Mouse (Mus musculus): ENCODE data around the gene Zcchc7. TPM values are rescaled to one million over a fixed set of nuclear protein-coding genes. Genes with fewer than 3 reads are reported as not detected.

The Zcchc7 gene
- 10 to 100 TPM; 14.7 to 25.8 TPM for total RNA-seq (2021)
- long read RNA-seq, experiment 1, full-length matches to known transcripts: 2 of 4 reads
- long read RNA-seq, experiment 1, partial matches to known transcripts: 1 of 4 reads
- long read RNA-seq, experiment 1, other reads (novel, unspliced or antisense): 1 of 4 reads
- long read RNA-seq, experiment 2, partial matches to known transcripts: 0 of 1 reads
- long read RNA-seq, experiment 2, other reads (novel, unspliced or antisense): 1 of 1 reads

DNA sequence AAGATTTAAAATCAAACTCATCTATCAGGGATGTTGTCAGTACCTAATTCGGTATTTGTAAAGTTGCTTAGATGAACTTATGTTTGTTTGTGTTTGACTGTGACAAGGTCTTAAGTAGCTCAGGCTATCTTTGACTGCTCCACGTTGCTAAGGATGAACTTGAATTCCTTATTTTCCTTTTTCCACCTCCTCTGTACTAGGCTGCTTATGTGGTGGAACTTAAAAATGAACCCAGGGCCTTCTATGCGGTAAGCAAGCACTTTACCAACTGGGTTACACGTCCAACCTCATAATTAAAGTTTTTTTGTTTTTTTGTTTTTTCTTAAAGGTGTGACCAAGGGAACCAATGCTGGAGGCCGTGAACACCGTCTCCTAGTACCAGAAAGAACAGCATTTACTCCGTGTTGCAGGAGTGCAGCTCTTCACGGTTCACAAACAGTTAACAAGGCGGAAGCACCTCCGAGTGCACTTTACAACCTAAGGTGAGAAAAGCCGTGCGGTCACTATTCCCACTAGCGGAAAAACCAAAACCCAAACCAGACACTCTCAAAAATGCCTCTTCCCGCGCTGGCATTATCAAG lies at the start of gene Zcchc7:
Gene Zcchc7 (plus strand): TSS at position 325 of the 581 bp plus-strand sequence.
- no peak for DNase-seq

DNA sequence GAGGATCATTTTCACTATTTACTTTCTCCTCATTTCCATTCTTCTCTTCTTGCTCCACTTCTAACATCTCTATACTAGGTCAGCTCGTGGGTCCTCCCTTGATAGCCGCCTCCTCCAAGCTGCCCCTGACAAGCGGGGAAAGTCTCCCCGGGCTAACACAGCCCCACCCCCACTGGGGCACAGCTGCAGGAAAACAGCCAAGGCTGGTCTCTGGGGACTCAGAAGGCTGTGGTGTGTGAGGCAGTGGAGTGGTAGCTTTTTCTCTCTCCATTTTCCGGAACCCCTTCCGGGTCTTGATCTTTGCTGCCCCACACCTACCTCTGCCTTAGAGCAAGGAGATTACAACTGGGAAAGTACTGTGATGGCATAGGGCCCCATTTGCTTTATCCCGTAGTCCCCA lies 49.7 kb upstream of the Zcchc7 start:
- DNase-seq: no peak

DNA sequence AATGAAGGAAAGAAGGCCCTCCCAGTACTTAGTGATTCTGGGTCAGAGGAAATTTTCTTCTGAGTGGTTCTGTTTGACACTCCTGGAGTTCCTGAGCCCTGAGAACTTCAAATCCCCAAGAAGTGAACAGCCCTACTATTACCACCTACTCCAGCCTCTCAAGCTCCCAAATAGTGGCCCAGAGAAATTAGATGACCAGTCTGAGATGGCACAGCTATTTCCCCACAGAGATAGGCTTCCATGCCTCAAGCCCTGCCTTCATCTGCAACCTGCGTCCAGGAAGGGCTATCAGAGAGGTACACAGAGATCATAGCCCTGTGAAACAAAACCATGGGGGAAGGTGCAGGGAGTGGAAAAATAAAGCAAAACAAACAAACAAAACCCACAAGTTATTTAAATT lies 48.8 kb upstream of the Zcchc7 start:
- no peak for DNase-seq

DNA sequence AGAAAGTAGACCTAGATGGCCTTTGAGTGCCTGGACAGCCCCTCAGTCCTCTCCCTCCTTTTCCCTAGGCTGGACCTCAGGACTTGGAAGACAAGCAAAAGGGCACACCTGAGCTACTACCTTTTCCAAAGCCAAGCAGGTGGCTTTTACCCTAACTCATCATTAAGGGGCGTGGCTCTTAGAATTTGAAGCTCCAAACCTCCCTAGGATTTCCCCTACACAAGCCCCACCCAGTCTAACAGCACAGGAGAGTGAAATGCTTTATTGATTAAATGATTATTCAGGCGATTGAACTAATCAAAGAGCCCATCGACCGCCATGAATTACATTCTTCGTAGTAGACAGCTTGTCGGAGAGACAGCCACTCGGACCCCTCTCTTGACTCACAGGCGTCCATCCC lies 47.4 kb upstream of the Zcchc7 start:
- DNase-seq: no peak

DNA sequence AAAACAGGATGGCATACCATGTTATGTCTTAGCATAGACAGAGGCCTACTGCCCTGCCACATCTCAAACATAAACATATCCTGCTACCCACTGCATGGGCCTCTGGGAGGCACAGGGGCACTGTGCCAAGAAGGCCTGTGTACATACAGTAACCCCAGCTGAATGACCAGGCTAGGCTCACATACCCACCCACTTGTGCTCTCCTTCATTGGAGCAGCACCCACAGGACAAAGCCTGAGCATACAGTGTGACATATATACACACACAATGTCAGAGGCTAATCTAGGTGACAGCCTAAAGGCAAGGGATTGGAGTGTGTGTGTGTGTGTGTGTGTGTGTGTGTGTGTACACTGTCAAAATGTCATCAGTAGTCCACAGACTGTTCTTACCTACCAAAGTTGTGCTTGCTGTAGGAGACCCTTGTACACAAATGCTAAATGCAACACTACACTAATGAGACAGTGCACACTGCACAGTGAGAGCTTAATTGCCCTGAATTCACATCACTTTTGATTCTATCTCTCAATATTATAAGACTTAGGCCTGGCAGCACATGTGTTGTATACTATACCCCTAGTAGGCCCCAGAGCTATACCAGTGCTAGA lies 46.5 kb upstream of the Zcchc7 start:
- no peak for DNase-seq

DNA sequence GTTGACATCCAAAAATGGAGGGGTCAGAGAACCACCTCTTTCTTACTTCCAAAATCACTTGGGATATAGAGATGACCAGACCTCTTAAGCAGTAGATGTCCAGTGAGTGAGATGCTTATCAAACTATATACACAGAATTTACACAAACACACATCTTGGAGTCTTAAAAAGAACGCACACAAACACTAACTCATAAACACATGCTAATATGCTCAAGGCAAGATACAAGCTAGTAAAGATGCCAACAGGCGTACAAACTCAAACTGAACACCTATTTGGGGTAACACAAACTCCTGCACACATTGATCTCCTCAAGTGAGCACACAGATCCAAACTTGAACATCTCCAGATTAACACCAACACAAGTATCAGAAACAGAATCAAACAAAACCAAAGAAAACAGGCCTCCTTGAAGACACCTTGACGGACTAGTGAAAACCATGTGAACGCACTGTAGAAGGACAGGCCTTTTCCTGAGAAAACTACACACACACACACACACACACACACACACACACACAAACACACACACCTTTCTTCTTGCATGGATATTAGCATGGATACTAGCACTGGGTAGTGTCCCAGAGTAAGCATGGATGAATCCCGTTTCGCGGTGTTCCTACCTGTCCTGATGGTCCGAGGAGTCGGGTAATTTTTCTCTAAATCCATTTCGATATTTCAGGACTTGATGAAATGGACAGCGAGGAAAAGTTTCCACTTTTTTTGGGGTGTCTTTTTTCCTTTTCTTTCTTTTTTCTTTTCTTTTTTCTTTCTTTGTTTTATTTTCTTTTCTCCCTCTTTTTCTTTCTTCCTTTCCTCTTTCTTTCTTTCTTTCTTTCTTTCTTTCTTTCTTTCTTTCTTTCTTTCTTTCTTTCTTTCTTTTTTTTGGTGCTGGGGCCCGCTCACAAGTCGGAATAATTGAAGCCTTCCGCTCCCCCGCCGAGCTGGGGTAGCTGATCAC lies 45.7 kb upstream of the Zcchc7 start, which contains the start of gene Pax5:
Gene Pax5 (minus strand): TSS at position 748 of the 961 bp plus-strand sequence.
- DNase-seq: no peak

DNA sequence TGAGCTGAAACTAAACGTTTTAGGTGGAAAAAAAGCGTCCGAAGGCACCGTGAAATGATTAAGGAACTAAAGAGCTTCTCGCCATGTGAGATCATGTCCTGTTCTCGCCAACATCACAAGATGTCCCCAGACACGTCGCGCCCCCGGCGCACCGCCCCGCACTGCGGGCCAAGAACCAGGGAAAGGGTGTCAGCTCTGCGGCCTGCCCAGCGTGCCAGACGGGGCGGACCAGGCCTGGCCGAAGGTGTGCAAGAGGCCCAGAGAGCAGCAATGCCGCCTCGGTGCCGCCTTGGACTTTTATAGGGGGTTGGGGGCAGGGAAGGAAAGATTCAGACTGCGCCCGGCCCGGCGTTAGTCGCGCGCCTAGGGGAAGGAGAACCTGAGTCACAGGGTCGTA lies 45.0 kb upstream of the Zcchc7 start:
- peak; percentile 5 for DNase-seq

DNA sequence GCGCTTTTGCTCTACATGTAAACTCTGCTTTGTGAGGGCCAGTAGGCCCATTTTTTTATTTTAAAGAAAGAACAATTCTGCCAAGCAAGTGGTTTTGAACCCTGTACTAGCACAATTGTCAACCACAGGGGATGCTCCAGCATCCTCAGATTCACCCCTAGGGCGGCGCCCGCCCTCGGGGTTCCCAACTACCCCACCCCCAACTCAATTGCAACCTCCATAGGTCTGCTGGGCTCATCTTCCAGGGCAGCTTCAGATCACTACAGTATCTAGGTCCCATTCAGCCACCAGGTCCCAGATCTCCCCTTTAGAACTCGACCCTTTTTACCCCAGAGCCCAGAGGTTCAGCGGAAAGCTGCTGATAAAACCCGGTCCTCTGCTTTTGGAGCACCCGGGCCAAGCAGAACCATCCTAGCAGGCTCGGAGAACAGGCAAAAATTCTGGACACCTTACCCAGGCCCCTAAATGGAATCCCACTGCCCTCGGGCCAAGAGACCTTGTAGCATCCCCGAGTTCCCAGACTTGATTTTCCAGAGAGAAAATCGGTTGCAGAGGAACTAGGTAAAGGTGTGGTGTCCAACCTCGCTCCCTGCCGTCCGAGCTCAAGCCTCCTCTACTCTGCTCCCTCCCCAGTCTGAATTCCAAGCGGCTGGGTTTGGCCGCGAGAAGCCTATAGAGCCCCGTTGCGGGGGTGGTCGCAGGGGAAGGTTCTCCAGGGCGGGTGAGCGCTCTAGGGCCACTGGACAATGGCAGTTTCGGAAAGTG lies 44.4 kb upstream of the Zcchc7 start:
- DNase-seq: no peak

DNA sequence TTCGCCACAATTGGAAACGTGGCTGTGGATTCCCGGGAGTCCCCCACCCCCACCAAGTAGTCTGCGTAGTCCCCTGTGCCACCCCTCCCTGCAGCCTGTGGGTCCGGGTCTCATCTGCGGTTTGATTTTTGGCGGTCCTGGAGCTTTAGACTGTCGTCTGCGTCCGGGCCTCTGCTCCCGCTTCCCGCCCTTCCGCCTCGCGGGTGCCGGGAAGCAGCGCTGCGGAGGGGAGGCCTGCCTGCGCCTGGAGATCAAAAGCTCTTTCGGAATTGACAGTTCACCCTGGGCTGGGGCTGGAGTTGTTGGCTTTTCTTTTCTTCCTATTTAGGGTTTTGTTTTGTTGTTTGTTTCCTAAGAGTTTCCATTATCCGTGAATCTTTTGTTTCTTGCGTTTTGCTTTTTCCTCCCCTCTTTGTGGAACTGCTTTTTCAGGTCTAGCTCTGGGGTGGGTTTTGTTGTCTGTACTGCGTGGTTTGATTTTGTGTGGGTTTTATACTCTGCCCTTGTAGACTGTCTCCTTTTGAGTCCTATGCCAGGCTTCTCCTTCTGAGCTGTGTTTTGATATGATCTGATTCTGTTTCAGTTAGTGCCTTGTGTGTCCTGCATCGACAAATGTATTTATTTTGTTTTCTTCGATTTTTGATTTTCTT lies 43.5 kb upstream of the Zcchc7 start:
- DNase-seq: no peak

DNA sequence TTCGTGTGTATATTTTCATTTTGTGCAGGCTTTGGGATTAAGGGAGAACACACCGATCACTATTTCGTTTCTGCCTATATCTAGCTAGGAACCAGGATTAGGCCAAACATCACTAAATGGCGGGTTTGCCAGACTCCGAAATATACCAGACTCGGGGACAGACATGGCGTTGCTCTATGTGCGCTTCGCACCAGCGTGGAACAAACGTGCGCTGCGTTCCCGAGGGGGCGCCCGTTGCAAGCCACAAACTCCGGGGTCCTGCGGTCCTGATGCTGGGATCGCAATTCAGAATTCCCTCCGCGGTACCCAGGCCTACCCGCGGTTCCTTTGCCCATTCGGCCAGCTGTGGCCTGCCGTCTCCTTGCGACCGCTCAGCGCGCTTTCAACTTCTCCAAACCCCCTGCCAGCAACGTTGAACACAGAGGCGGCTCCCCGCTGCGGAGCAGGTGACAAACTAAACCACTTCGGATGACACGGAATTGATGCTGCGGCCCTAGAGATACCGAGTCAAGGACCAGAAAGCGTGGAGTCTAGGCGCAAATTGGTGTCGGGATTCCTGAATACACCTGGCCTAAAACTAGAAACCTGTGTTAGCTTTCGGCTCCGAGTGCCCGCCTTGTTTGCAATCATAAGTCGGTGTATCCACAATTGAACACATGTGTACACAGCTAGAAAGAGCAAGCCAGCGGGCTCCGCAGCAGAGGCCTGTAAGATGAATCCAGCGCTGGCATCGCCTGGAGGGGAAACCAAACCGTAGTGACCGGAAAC lies 42.7 kb upstream of the Zcchc7 start:
- DNase-seq: peak; percentile 6

DNA sequence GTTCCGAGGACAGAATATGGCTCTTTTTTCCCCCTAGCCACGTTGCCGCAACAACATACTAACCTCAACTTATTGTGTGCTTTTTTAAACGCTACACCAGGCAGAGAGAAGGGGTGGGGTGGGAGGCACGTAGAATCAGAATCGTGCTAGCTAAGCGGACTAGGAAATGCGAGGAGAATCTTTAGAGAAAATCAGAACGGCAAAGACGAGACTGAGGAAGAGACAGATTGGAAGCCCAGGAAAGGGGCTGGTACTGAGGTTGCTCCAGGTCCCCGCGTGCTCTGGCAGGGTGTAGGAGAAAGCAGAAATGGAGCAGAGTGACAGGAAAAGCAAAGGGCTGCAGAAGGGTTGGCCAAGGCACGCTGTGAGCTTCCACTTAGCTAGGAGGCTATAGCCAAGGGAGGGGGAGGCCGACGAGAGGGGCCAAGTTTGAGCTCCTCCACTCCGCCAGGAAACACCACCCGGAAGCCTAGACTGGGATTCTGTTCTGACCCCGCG lies 42.1 kb upstream of the Zcchc7 start:
- no peak for DNase-seq

DNA sequence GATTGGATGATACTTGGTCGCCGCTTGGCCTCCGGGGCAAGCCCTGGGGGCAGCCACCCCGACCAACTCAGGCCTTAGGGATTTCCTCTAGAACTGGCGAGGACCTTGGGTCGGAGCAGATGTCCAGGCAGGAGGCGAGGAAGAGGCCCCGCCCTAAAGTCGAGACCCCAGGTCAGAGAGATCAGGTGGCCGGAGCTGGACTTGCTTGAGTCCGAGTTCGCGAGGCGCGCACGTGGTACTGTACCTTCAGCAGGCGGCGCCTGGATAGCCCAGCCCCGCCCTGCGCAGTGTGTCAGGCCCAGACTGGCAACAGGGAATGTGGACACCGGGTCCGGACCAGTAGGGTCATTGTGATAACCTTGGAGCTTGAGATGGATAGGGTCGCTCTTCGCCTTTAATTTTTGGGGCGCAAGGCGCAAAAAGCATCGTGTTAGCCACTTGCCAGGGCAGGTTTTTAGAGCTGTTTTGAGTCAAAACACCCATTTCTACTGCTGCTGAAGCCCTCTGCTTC lies 41.5 kb upstream of the Zcchc7 start:
- no peak for DNase-seq

DNA sequence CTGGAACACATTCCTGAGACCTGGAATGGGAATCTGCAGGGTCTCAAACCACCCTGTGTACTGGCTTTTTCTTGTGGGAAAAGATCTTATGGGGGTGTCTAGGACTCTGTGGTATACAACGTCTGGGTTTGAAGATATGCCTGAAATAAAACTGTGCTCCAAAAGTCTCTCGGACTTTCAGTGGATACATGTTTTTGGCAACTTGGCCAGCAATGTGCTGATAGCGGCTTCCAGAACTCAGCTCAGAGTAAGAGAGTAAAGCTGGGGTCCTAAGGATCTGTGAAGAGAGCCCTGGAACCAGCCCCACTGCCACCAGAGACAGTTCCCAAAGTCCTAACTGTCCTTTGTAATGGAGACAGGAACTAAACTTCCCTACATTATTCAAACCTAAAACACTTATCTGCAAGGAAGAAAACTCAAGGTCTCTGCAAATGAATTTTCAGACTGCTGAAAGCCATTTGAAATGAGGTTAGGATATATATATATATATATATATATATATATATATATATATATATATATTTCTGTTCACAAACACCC lies 40.0 kb upstream of the Zcchc7 start:
- DNase-seq: no peak

DNA sequence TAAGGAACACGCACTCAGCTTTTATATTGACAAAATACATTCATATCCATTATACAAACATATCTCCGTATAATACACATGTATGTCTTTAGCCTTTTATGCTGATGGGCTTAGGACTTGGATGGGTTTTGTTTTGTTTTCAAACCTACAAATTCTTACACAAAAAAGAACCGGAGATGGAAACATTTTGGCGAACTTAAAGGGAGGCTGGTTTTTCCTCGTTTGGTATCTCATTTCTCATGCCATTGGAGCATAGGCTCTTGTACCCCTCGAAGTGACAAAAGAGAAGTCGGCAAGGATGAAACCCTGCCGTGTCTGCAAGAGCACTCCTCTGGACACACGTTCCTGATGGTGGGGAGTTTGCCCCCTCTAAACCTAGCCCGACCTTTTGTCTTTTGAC lies 39.3 kb upstream of the Zcchc7 start:
- DNase-seq: no peak

DNA sequence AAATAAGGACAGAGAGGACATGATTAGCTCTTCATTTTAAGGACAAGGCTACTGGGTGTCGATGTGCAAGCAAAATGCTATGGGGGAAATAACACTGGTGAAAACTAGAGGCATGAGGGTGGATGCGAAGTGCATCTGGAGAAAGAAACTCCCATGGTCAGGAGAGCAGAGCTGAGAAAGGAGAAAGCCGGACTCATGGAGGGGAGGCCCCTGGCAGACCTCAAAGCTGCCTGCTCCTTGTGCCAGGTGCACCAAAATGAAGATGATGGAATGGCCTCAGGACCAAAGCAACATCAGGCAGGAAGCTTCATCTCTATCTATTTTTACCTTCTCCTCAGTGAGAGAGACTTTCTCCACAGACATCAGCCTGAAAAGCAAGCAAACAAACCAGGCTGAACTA lies 38.0 kb upstream of the Zcchc7 start:
- DNase-seq: no peak

DNA sequence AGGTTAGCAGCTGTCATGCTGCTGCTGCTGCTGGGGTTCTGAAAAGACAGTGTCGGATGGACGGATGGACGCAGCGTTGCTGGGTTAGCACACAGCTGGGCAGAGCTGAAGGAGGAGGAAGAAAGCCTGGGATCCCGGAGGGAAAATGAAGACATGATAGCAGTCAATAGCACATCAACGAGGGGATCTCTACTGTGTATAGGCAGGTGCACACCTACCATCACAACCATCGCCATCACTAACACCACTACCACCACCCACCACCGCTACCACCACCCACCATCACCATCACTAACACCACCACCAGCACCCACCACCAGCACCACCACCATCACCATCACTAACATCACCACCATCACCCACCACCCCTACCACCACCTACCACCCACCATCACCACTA lies 35.6 kb upstream of the Zcchc7 start:
- DNase-seq: no peak

DNA sequence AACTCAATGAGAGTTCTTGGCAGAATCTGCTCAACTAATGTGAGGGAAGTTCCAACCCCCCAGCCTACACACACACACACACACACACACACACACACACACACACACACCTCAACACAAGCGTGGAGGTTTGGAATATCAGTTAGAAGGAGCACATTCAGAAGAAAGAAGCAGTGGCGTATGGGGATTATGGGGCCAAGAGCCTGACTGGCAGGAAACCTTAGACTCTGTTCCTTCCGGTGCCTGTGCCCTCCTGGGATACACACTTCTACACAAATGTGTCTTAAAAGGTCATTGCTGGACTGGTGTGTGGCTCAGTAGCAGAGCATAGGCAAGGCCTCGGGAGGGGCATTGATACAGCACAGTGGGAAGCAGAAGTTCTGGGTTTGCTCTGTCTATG lies 34.4 kb upstream of the Zcchc7 start:
- no peak for DNase-seq

DNA sequence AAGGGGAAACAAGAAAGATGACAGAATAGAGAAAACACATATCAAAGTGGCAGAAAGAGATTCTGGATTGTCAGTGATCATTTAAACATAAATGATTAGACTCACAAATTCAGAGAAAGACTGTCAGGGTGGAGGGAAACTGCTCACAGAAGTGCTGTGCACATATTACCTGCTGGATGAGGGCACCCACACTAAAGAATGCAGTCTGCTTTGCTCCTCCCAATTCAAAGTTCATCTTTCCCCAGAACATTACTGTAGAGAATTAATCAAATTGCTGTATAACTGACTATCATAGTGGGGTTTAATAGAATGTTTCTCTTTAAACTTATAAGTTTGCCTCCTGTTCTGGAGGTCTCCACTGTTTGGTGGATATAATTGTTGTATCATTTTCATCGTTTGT lies 15.2 kb upstream of the Zcchc7 start:
- DNase-seq: no peak

DNA sequence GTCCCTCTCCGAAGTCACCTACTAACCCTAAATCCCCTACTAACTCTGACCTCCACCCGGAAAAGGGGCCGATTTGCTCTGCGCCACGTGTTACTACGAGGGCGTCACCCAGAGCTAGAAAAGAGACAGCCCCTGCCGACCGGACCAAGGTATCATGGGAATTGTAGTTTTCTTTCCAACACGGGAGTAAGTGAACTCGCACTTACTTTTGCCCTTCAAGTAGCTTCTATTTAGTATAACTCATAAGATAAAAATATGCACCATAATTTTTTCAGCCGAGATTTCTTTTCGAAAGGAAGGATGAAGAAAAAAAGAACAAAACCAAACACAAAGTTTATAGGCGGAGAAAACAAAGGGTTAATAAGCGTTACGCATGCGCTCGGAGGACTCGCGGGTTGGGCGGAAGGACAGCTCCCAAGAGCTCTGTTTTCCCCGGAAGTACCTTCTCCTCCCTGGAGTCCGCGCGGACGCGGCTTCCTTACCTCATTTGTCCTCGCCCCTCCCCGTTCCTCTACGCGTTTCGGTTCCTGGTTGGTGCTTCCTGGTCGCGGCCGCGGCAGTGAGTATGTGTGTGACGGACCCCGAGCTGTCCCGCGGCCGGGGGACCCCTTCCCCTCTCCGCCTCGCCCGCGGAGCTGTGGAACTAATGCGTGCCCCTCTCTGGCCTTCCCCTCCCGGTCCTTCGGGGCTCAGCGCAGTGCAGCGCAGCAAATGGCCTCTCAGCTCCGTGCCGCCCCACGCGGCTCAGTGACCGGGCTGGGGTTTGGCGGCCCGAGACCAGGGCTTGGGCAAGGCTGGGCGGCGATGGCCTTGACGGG lies 666 bp downstream of the Zcchc7 start:
- DNase-seq: peak; percentile 84

All from gastrocnemius, postnatal 10 days (tissue).